Mouse (Mus musculus) splenic B cell, adult 2 months (primary cell): Measurements from ENCODE around the gene Rab37.
A peak's percentile ranks its signal among the peaks of the same experiment; 100 is the strongest.

Experiments used
- DNase-seq: peaks from one replicate; pipeline ENCODE4 v3.0.0-alpha.2; 2011; ENCODE audit warnings: low read depth, low spot score
- H3K27me3 ChIP-seq: 2 replicates; pipeline ENCODE4 v1.6.1; 2012; ENCODE audit warnings: mild to moderate bottlenecking, low read length, moderate library complexity, mixed read lengths; ENCODE audit not compliant: control insufficient read depth, poor library complexity, insufficient read depth, severe bottlenecking
- H3K36me3 ChIP-seq: 2 replicates; pipeline ENCODE4 v1.6.1; 2012; ENCODE audit warnings: mild to moderate bottlenecking, low read length, moderate library complexity, mixed read lengths; ENCODE audit not compliant: control insufficient read depth, poor library complexity, insufficient read depth, severe bottlenecking

The Rab37 gene

GRCm38 (mm10) chr11:115178766-115179165 lies 87.5 kb downstream of the Rab37 start:
- H3K36me3 ChIP-seq = peaks cover 14% of the 10 kb centered on the region
- H3K27me3 ChIP-seq = no peaks in the 10 kb centered on the region
- no peak for DNase-seq

- DNase-seq = no peak
- Histone ChIP-seq H3K27me3 (no peaks in the 10 kb centered on the region), H3K36me3 (peaks cover 14% of the 10 kb centered on the region)
These were observed 88.0 kb downstream of the Rab37 start for GRCm38 (mm10) chr11:115179191-115179590.

- Histone ChIP-seq H3K36me3 (peaks cover 14% of the 10 kb centered on the region), H3K27me3 (no peaks in the 10 kb centered on the region)
- DNase-seq = no peak
These were observed 88.7 kb downstream of the Rab37 start for GRCm38 (mm10) chr11:115179881-115180280.

- DNase-seq = peak; percentile 88
- H3K36me3 ChIP-seq = peaks cover 5% of the 10 kb centered on the region
These were observed 90.8 kb downstream of the Rab37 start for GRCm38 (mm10) chr11:115181913-115182638.

GRCm38 (mm10) chr11:115184973-115185372 lies 93.7 kb downstream of the Rab37 start:
- no peak for DNase-seq

More at GRCm38 (mm10) chr11:115181913-115182638, 90.8 kb downstream of the Rab37 start:
- no peaks in the 10 kb centered on the region for H3K27me3 ChIP-seq

GRCm38 (mm10) chr11:115187224-115187639 lies 96.0 kb downstream of the Rab37 start, which contains the start of gene Tmem104:
Gene Tmem104 (plus strand): TSS chr11:115187487.
- Histone ChIP-seq H3K36me3 (no peaks in the 10 kb centered on the region; the same call in 1 of the 2 replicates), H3K27me3 (no peaks in the 10 kb centered on the region)
- peak; percentile 98 for DNase-seq

More at GRCm38 (mm10) chr11:115184973-115185372, 93.7 kb downstream of the Rab37 start:
- Histone ChIP-seq H3K27me3 (no peaks in the 10 kb centered on the region), H3K36me3 (no peaks in the 10 kb centered on the region; the same call in none of the 2 replicates)

- Histone ChIP-seq H3K36me3 (no peaks in the 10 kb centered on the region; the same call in 1 of the 2 replicates), H3K27me3 (no peaks in the 10 kb centered on the region)
- DNase-seq = peak; percentile 67
These were observed 96.5 kb downstream of the Rab37 start, which contains the start of gene Nat9 for GRCm38 (mm10) chr11:115187693-115188092. Gene Nat9 (minus strand): TSS chr11:115187859.

GRCm38 (mm10) chr11:115188539-115189231 lies 97.5 kb downstream of the Rab37 start:
- H3K36me3 ChIP-seq = no peaks in the 10 kb centered on the region; the same call in 1 of the 2 replicates
- no peak for DNase-seq
- H3K27me3 ChIP-seq = no peaks in the 10 kb centered on the region

GRCm38 (mm10) chr11:115189304-115189703 lies 98.1 kb downstream of the Rab37 start:
- no peaks in the 10 kb centered on the region for H3K36me3 ChIP-seq
- H3K27me3 ChIP-seq = no peaks in the 10 kb centered on the region
- DNase-seq = no peak

GRCm38 (mm10) chr11:115192180-115192579 lies 100.9 kb downstream of the Rab37 start:
- Histone ChIP-seq H3K27me3 (no peaks in the 10 kb centered on the region), H3K36me3 (no peaks in the 10 kb centered on the region)
- DNase-seq = peak; percentile 11

GRCm38 (mm10) chr11:115194693-115195092 lies 103.5 kb downstream of the Rab37 start:
- DNase-seq = no peak
- H3K27me3 ChIP-seq = no peaks in the 10 kb centered on the region
- H3K36me3 ChIP-seq = 0 out of 2 replicates have a peak, but pooled peaks cover 3% of the 10 kb centered on the region

GRCm38 (mm10) chr11:115195933-115196332 lies 104.7 kb downstream of the Rab37 start:
- H3K36me3 ChIP-seq = peaks cover 3% of the 10 kb centered on the region; the same call in 1 of the 2 replicates
- DNase-seq = no peak
- H3K27me3 ChIP-seq = no peaks in the 10 kb centered on the region

GRCm38 (mm10) chr11:115197558-115197957 lies 106.3 kb downstream of the Rab37 start:
- Histone ChIP-seq H3K27me3 (no peaks in the 10 kb centered on the region), H3K36me3 (peaks cover 6% of the 10 kb centered on the region)
- DNase-seq = no peak

- peaks cover 6% of the 10 kb centered on the region for H3K36me3 ChIP-seq
- DNase-seq = no peak
- no peaks in the 10 kb centered on the region for H3K27me3 ChIP-seq
These were observed 107.7 kb downstream of the Rab37 start for GRCm38 (mm10) chr11:115198932-115199384.

GRCm38 (mm10) chr11:115200520-115200919 lies 109.3 kb downstream of the Rab37 start:
- DNase-seq = no peak
- Histone ChIP-seq H3K27me3 (no peaks in the 10 kb centered on the region), H3K36me3 (peaks cover 6% of the 10 kb centered on the region)
